Mouse (Mus musculus) liver, embryonic 14.5 days (tissue): ENCODE data around the gene Sulf2. TPM values are rescaled to one million over a fixed set of nuclear protein-coding genes. Genes with fewer than 3 reads are reported as not detected.

Experiments used
- ATAC-seq: fragments of 200-750 bp; cut with Nextera tagmentation; 2 replicates; pipeline ENCODE4 v1.8.0; 2017; ENCODE audit warnings: moderate number of reproducible peaks, mild to moderate bottlenecking, moderate library complexity; ENCODE audit not compliant: insufficient read depth
- DNase-seq, 3 experiments: peaks; one replicate each; pipeline ENCODE4 v3.0.0-alpha.2; 2012 to 2013; ENCODE audit warnings: low read depth in 3 of 3, low spot score in 3 of 3
- H3K27ac ChIP-seq: fragments of 300-500 bp; sonication (generic); 2 replicates; pipeline ENCODE4 v1.5.1; 2014; ENCODE audit warnings: moderate library complexity, mild to moderate bottlenecking, control low read depth, inconsistent platforms
- H3K27me3 ChIP-seq: fragments of 300-500 bp; sonication (generic); 2 replicates; pipeline ENCODE4 v1.6.1; 2014; ENCODE audit warnings: mild to moderate bottlenecking, low read length, moderate library complexity; ENCODE audit not compliant: control insufficient read depth, insufficient read depth
- H3K36me3 ChIP-seq: fragments of 300-500 bp; sonication (generic); replicated peaks from 2 replicates; pipeline ENCODE4 v1.6.1; 2014; ENCODE audit warnings: low read depth; ENCODE audit not compliant: control insufficient read depth, insufficient read depth
- H3K4me1 ChIP-seq, 2 experiments: fragments of 200-500 bp in 1 of 2; fragments of 300-500 bp in 1 of 2; sonication (generic) in 1 of 2; replicated peaks; 2 replicates each; pipeline ENCODE4 v1.6.1; 2012 to 2014; ENCODE audit warnings: antibody characterized with exemption in 1 of 2, inconsistent platforms in 1 of 2, low read length in 1 of 2; ENCODE audit not compliant: control insufficient read depth in 2 of 2, insufficient read depth in 2 of 2
- H3K4me2 ChIP-seq: fragments of 300-500 bp; sonication (generic); 2 replicates; pipeline ENCODE4 v1.6.1; 2014; ENCODE audit warnings: low read depth, mild to moderate bottlenecking, control low read depth, moderate library complexity
- H3K4me3 ChIP-seq, 2 experiments: fragments of 200-500 bp in 1 of 2; fragments of 300-500 bp in 1 of 2; sonication (generic) in 1 of 2; 2 replicates each; pipeline ENCODE4 v1.5.1; 2012 to 2014; ENCODE audit warnings: low read depth in 2 of 2, low read length in 2 of 2, mild to moderate bottlenecking in 2 of 2, control low read depth in 1 of 2, inconsistent platforms in 1 of 2, moderate library complexity in 1 of 2; ENCODE audit not compliant: insufficient read depth in 1 of 2
- H3K9ac ChIP-seq: fragments of 300-500 bp; sonication (generic); replicated peaks from 2 replicates; pipeline ENCODE4 v1.6.1; 2014; ENCODE audit warnings: mild to moderate bottlenecking, control low read depth, moderate library complexity
- H3K9me3 ChIP-seq: fragments of 300-500 bp; sonication (generic); 2 replicates; pipeline ENCODE4 v1.6.1; 2016; ENCODE audit warnings: low read length, mixed read lengths; ENCODE audit not compliant: control insufficient read depth
- CTCF ChIP-seq: IDR thresholded peaks from 2 replicates; pipeline ENCODE4 v1.5.1; 2016; ENCODE audit warnings: antibody characterized with exemption, low read depth, control low read depth
- EP300 ChIP-seq: IDR thresholded peaks from 2 replicates; pipeline ENCODE4 v1.6.1; 2016; ENCODE audit warnings: antibody characterized with exemption, low read depth
- WGBS: fragments of 180-500 bp; shearing (Covaris S2); extraction: QIAGEN DNeasy Blood & Tissue Kit; methylation state at CpG from one replicate; pipeline ENCODE4 v1.1.7; 2014; ENCODE audit not compliant: insufficient replicate concordance; 5-methylcytosine and 5-hydroxymethylcytosine counted together
- polyA plus RNA-seq, 2 experiments: library from polyadenylated mRNA; depleted of rRNA in 1 of 2; stranded (reverse) in 1 of 2; unstranded in 1 of 2; fragments of >200 nt; fragmentation: Nextera tagmentation in 1 of 2; extraction: Ambion mirVana in 1 of 2; gene quantifications; 2 replicates each; pipeline versions ENCODE4 v1.2.1 to v1.2.3; 2012 to 2014

Gene Sulf2
- polyA plus RNA-seq, 2 experiments: 0.81 to 0.99 TPM

DNA sequence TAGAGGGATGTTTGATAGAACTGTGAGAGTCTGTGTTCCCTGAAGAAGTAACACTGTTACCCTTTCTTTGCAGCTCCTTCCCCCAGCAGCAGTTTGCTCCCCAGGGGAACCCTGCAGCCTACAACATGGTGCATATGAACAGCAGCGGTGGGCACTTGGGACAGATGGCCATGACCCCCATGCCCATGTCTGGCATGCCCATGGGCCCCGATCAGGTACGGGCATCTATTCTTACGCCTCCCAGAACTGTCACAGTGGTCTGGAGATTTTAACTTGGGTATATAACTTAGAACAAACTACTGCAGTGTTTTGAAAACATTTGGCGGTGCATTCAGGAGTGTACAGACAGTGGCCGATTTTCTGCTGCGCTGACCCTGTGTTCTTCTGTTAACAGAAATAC is 85.7 kb downstream of the Sulf2 start:
- no peaks in the 10 kb centered on the region for H3K27me3 ChIP-seq
- TF ChIP-seq CTCF (no peak), EP300 (no peak)
- DNase-seq (no peak), ATAC-seq (no peak)
- peaks cover 4% of the 10 kb centered on the region for H3K36me3 ChIP-seq
- no peak overlapping the region for H3K9ac ChIP-seq
- no peak overlapping the region for H3K4me3 ChIP-seq
- no peaks in the 10 kb centered on the region for H3K9me3 ChIP-seq
- 86% methylated on average over 7 of the region's 7 CpGs for WGBS
- no peaks in the 10 kb centered on the region for H3K4me1 ChIP-seq
- no peak overlapping the region for H3K27ac ChIP-seq
- no peak overlapping the region for H3K4me2 ChIP-seq

DNA sequence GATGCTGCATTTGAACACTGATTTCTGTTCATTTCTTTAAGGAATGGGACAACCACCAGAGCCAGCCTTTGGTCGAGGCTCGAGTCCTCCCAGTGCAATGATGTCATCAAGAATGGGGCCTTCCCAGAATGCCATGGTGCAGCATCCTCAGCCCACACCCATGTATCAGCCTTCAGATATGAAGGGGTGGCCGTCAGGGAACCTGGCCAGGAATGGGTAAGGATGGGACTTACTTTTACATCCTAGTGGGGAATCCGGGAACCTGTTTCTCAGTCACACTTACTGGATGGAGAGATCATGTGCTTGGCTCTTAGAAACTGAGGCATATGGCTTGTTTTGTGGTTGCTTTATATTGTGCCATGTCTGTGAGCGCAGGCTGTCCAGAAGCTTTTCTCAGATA is 86.3 kb downstream of the Sulf2 start:
- TF ChIP-seq CTCF: no peak
- TF ChIP-seq EP300: no peak
- ATAC-seq (no peak), DNase-seq (no peak)
- H3K4me2 ChIP-seq: no peak overlapping the region
- no peak overlapping the region for H3K9ac ChIP-seq
- H3K36me3 ChIP-seq: peaks cover 4% of the 10 kb centered on the region
- H3K27me3 ChIP-seq: no peaks in the 10 kb centered on the region
- H3K9me3 ChIP-seq: no peaks in the 10 kb centered on the region
- 61% methylated on average over 5 of the region's 5 CpGs for whole genome bisulfite sequencing
- no peak overlapping the region for H3K27ac ChIP-seq
- H3K4me3 ChIP-seq: no peak overlapping the region
- no peaks in the 10 kb centered on the region for H3K4me1 ChIP-seq

DNA sequence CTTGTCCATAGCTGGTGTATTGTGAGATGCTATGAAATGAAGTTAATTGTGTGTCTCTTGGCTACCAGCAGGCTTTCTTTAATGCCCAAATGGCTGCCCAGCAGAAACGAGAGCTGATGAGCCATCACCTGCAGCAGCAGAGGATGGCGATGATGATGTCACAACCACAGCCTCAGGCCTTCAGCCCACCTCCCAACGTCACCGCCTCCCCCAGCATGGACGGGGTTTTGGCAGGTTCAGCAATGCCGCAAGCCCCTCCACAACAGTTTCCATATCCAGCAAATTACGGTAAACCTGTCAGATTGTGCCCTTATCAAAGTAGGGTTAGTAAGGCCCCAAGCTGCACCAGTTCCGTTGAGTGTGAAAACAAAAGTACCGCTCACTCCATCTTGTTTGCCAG is 87.2 kb downstream of the Sulf2 start:
- Histone ChIP-seq H3K27me3 (no peaks in the 10 kb centered on the region), H3K9me3 (no peaks in the 10 kb centered on the region), H3K4me3 (no peak overlapping the region), H3K4me1 (no peaks in the 10 kb centered on the region), H3K9ac (no peak overlapping the region), H3K36me3 (peaks cover 4% of the 10 kb centered on the region), H3K4me2 (no peak overlapping the region), H3K27ac (no peak overlapping the region)
- DNase-seq (no peak), ATAC-seq (no peak)
- no peak for TF ChIP-seq CTCF
- TF ChIP-seq EP300: no peak
- WGBS: 74% methylated on average over 9 of the region's 9 CpGs

DNA sequence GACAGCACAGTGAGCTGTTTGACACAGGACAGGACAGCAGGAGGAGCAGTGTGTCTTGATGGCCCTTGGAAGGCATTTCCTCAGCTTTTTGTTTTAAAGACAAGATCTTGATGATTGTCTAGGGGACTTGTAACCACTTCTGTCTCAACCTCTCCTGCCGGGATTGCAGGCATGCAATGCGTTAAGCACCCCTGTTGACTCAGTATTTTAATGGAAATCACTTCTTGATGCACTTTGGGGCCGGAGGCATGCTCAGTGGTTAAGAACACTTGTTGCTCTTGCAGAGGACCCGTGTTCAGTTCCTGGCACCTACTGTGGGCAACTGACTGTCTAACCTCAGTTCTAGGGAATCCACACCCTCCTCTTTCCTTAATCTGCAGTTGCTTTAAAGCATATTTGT is 89.0 kb downstream of the Sulf2 start:
- DNase-seq (no peak), ATAC-seq (no peak)
- Histone ChIP-seq H3K27me3 (no peaks in the 10 kb centered on the region), H3K4me1 (no peaks in the 10 kb centered on the region), H3K9ac (no peak overlapping the region), H3K4me3 (no peak overlapping the region), H3K4me2 (no peak overlapping the region), H3K27ac (no peak overlapping the region), H3K9me3 (no peaks in the 10 kb centered on the region), H3K36me3 (peaks cover 4% of the 10 kb centered on the region)
- 77% methylated on average over 4 of the region's 4 CpGs for WGBS
- TF ChIP-seq EP300 (no peak), CTCF (no peak)

DNA sequence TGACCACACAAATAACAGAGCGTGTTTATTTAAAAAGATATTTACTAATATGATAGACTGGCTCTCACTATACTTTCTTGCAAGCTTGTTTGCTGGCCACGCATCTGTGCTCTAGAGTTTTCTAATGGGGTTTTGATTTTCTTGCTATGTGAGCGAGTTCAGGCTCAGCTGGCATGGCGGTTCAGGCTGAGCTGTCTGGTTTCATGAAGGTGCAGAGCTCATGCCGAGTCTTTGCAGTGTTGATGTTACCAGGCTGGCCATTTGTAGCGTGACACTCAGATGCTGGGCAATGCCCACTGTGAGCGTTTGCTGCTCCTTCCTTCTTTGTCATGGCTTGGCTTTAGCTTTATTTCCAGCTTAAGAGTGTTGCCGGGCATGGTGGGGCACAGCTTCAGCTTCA is 93.0 kb downstream of the Sulf2 start:
- TF ChIP-seq EP300: no peak
- H3K9me3 ChIP-seq: no peaks in the 10 kb centered on the region
- no peaks in the 10 kb centered on the region for H3K27me3 ChIP-seq
- ATAC-seq (no peak), DNase-seq (no peak)
- 77% methylated on average over 8 of the region's 8 CpGs for WGBS
- H3K4me1 ChIP-seq: no peaks in the 10 kb centered on the region
- H3K36me3 ChIP-seq: no peaks in the 10 kb centered on the region; the same call in 1 of the 2 replicates
- no peak overlapping the region for H3K4me2 ChIP-seq
- no peak overlapping the region for H3K4me3 ChIP-seq
- no peak overlapping the region for H3K27ac ChIP-seq
- H3K9ac ChIP-seq: no peak overlapping the region
